Mouse (Mus musculus): Measurements from ENCODE around the gene Sorcs2. TPM values are rescaled to one million over a fixed set of nuclear protein-coding genes. Genes with fewer than 3 reads are reported as not detected.

Sorcs2 gene
- polyA plus RNA-seq, 1 experiment from 2014 or later = 9.0 TPM

- Histone ChIP-seq H3K4me3 (no peak overlapping the region), H3K36me3 (peaks cover 22% of the 10 kb centered on the region), H3K27ac (replicated peaks) (no peak overlapping the region; the same call in 1 of the 2 replicates), H3K9me3 (replicated peaks) (no peaks in the 10 kb centered on the region), H3K27me3 (ENCODE audit: low read depth, poor library complexity, severe bottlenecking) (no peaks in the 10 kb centered on the region), H3K4me1 (no peaks in the 10 kb centered on the region)
- 47% methylated on average over 8 of the region's 8 CpGs for WGBS
- peak; percentile 69 for DNase-seq (ENCODE audit: low spot score)
Observed at GRCm38 (mm10) chr5:36033531-36034426, 364.2 kb downstream of the Sorcs2 start.

GRCm38 (mm10) chr5:36025076-36025475, 372.9 kb downstream of the Sorcs2 start:
- H3K36me3 ChIP-seq = peaks cover 20% of the 10 kb centered on the region
- no peaks in the 10 kb centered on the region for H3K27me3 ChIP-seq (ENCODE audit: low read depth, poor library complexity, severe bottlenecking)
- WGBS = 82% methylated on average over 4 of the region's 4 CpGs
- H3K4me1 ChIP-seq = peaks cover 17% of the 10 kb centered on the region
- no peak for DNase-seq (ENCODE audit: low spot score)
- H3K4me3 ChIP-seq = no peak overlapping the region
- 0 out of 2 replicates have a peak overlapping the region, but pooled peaks have one; percentile 17 for H3K27ac ChIP-seq (replicated peaks)
- H3K9me3 ChIP-seq (replicated peaks) = no peaks in the 10 kb centered on the region

- WGBS = 90% methylated on average over 9 of the region's 9 CpGs
- Histone ChIP-seq H3K4me3 (no peak overlapping the region), H3K4me1 (peaks cover 17% of the 10 kb centered on the region), H3K27me3 (ENCODE audit: low read depth, poor library complexity, severe bottlenecking) (no peaks in the 10 kb centered on the region), H3K9me3 (replicated peaks) (no peaks in the 10 kb centered on the region), H3K36me3 (peaks cover 23% of the 10 kb centered on the region), H3K27ac (replicated peaks) (peak overlapping the region; percentile 30; the same call in 1 of the 2 replicates)
- no peak for DNase-seq (ENCODE audit: low spot score)
Observed at GRCm38 (mm10) chr5:36024003-36024685, 373.8 kb downstream of the Sorcs2 start.

GRCm38 (mm10) chr5:36022361-36022760, 375.6 kb downstream of the Sorcs2 start:
- Histone ChIP-seq H3K27me3 (ENCODE audit: low read depth, poor library complexity, severe bottlenecking) (no peaks in the 10 kb centered on the region), H3K4me1 (peaks cover 17% of the 10 kb centered on the region), H3K9me3 (replicated peaks) (no peaks in the 10 kb centered on the region), H3K27ac (replicated peaks) (peak overlapping the region; percentile 52), H3K36me3 (peaks cover 27% of the 10 kb centered on the region), H3K4me3 (no peak overlapping the region)
- DNase-seq (ENCODE audit: low spot score) = no peak
- WGBS = 64% methylated on average over 1 of the region's 1 CpGs

GRCm38 (mm10) chr5:36021091-36021490, 376.8 kb downstream of the Sorcs2 start:
- Histone ChIP-seq H3K27me3 (ENCODE audit: low read depth, poor library complexity, severe bottlenecking) (no peaks in the 10 kb centered on the region), H3K9me3 (replicated peaks) (no peaks in the 10 kb centered on the region), H3K4me1 (peaks cover 17% of the 10 kb centered on the region), H3K27ac (replicated peaks) (no peak overlapping the region; the same call in 1 of the 2 replicates), H3K4me3 (no peak overlapping the region), H3K36me3 (peaks cover 27% of the 10 kb centered on the region)
- DNase-seq (ENCODE audit: low spot score) = no peak
- WGBS = 81% methylated on average over 3 of the region's 3 CpGs

GRCm38 (mm10) chr5:36018366-36018765, 379.6 kb downstream of the Sorcs2 start:
- Histone ChIP-seq H3K4me1 (peaks cover 14% of the 10 kb centered on the region), H3K9me3 (replicated peaks) (no peaks in the 10 kb centered on the region), H3K27ac (replicated peaks) (no peak overlapping the region), H3K4me3 (no peak overlapping the region), H3K27me3 (ENCODE audit: low read depth, poor library complexity, severe bottlenecking) (no peaks in the 10 kb centered on the region), H3K36me3 (peaks cover 16% of the 10 kb centered on the region)
- 86% methylated on average over 3 of the region's 3 CpGs for WGBS
- DNase-seq (ENCODE audit: low spot score) = no peak

- 87% methylated on average over 4 of the region's 4 CpGs for WGBS
- Histone ChIP-seq H3K36me3 (no peaks in the 10 kb centered on the region), H3K27ac (replicated peaks) (no peak overlapping the region), H3K9me3 (replicated peaks) (no peaks in the 10 kb centered on the region), H3K27me3 (ENCODE audit: low read depth, poor library complexity, severe bottlenecking) (no peaks in the 10 kb centered on the region), H3K4me1 (0 out of 2 replicates have a peak, but pooled peaks cover 3% of the 10 kb centered on the region), H3K4me3 (no peak overlapping the region)
- no peak for DNase-seq (ENCODE audit: low spot score)
Observed at GRCm38 (mm10) chr5:36009405-36009804, 388.5 kb downstream of the Sorcs2 start.

GRCm38 (mm10) chr5:36007649-36008048, 390.3 kb downstream of the Sorcs2 start:
- H3K27me3 ChIP-seq (ENCODE audit: low read depth, poor library complexity, severe bottlenecking) = no peaks in the 10 kb centered on the region
- H3K4me1 ChIP-seq = 0 out of 2 replicates have a peak, but pooled peaks cover 3% of the 10 kb centered on the region
- H3K9me3 ChIP-seq (replicated peaks) = no peaks in the 10 kb centered on the region
- no peak overlapping the region for H3K27ac ChIP-seq (replicated peaks)
- H3K4me3 ChIP-seq = no peak overlapping the region
- H3K36me3 ChIP-seq = 0 out of 2 replicates have a peak, but pooled peaks cover under 1% of the 10 kb centered on the region
- no peak for DNase-seq (ENCODE audit: low spot score)
- WGBS = 85% methylated on average over 10 of the region's 10 CpGs

GRCm38 (mm10) chr5:36006586-36006985, 391.4 kb downstream of the Sorcs2 start:
- Histone ChIP-seq H3K4me1 (0 out of 2 replicates have a peak, but pooled peaks cover 3% of the 10 kb centered on the region), H3K27ac (replicated peaks) (no peak overlapping the region), H3K9me3 (replicated peaks) (no peaks in the 10 kb centered on the region), H3K36me3 (peaks cover 7% of the 10 kb centered on the region; the same call in 1 of the 2 replicates), H3K4me3 (no peak overlapping the region), H3K27me3 (ENCODE audit: low read depth, poor library complexity, severe bottlenecking) (no peaks in the 10 kb centered on the region)
- DNase-seq (ENCODE audit: low spot score) = no peak
- WGBS = 78% methylated on average over 5 of the region's 5 CpGs

GRCm38 (mm10) chr5:36006106-36006505, 391.8 kb downstream of the Sorcs2 start:
- no peak for DNase-seq (ENCODE audit: low spot score)
- 91% methylated on average over 8 of the region's 8 CpGs for WGBS
- H3K27ac ChIP-seq (replicated peaks) = no peak overlapping the region

GRCm38 (mm10) chr5:36003797-36004196, 394.1 kb downstream of the Sorcs2 start:
- Histone ChIP-seq H3K27me3 (ENCODE audit: low read depth, poor library complexity, severe bottlenecking) (no peaks in the 10 kb centered on the region), H3K27ac (replicated peaks) (no peak overlapping the region), H3K9me3 (replicated peaks) (no peaks in the 10 kb centered on the region), H3K4me3 (no peak overlapping the region), H3K4me1 (0 out of 2 replicates have a peak, but pooled peaks cover 3% of the 10 kb centered on the region), H3K36me3 (peaks cover 32% of the 10 kb centered on the region)
- no peak for DNase-seq (ENCODE audit: low spot score)
- WGBS = 87% methylated on average over 10 of the region's 10 CpGs

More at GRCm38 (mm10) chr5:36006106-36006505, 391.8 kb downstream of the Sorcs2 start:
- Histone ChIP-seq H3K4me1 (0 out of 2 replicates have a peak, but pooled peaks cover 3% of the 10 kb centered on the region), H3K36me3 (peaks cover 11% of the 10 kb centered on the region), H3K4me3 (no peak overlapping the region), H3K27me3 (ENCODE audit: low read depth, poor library complexity, severe bottlenecking) (no peaks in the 10 kb centered on the region), H3K9me3 (replicated peaks) (no peaks in the 10 kb centered on the region)

- no peak overlapping the region for H3K27ac ChIP-seq (replicated peaks)
- no peak overlapping the region for H3K4me3 ChIP-seq
- peaks cover 81% of the 10 kb centered on the region for H3K36me3 ChIP-seq
- H3K9me3 ChIP-seq (replicated peaks) = no peaks in the 10 kb centered on the region
- 77% methylated on average over 11 of the region's 11 CpGs for WGBS
- DNase-seq (ENCODE audit: low spot score) = no peak
- no peaks in the 10 kb centered on the region for H3K4me1 ChIP-seq
- H3K27me3 ChIP-seq (ENCODE audit: low read depth, poor library complexity, severe bottlenecking) = no peaks in the 10 kb centered on the region
Observed at GRCm38 (mm10) chr5:35989986-35990735, 407.8 kb downstream of the Sorcs2 start.

Data from midbrain, embryonic 10.5 days (tissue).